Mouse (Mus musculus): ENCODE results near the gene Gm20388. TPM values are rescaled to one million over a fixed set of nuclear protein-coding genes. Genes with fewer than 3 reads are reported as not detected.

The Gm20388 gene
- polyA plus RNA-seq, 1 experiment: 10.6 TPM

- 81% methylated on average over 6 of the region's 6 CpGs for WGBS
- Histone ChIP-seq H3K4me1 (ENCODE audit: control insufficient read depth, insufficient read depth, low read length) (peaks cover 8% of the 10 kb centered on the region), H3K27ac (ENCODE audit: control insufficient read depth, insufficient read depth, low read depth, low read length, poor library complexity) (no peak overlapping the region), H3K4me3 (replicated peaks; ENCODE audit: control insufficient read depth, low read depth, low read length) (no peak overlapping the region)
- TF ChIP-seq POLR2A (IDR thresholded peaks at IDR 0.05; ENCODE audit: borderline replicate concordance, control insufficient read depth, low read depth, low read length) (no peak), CTCF (IDR thresholded peaks at IDR 0.05; ENCODE audit: control insufficient read depth, insufficient read depth, low read length) (no peak)
These were observed 549.7 kb downstream of the Gm20388 start for GRCm38 (mm10) chr8:120460375-120460774.

GRCm38 (mm10) chr8:120462119-120462551 lies 551.5 kb downstream of the Gm20388 start:
- TF ChIP-seq CTCF (IDR thresholded peaks at IDR 0.05; ENCODE audit: control insufficient read depth, insufficient read depth, low read length): no peak
- no peak for TF ChIP-seq POLR2A (IDR thresholded peaks at IDR 0.05; ENCODE audit: borderline replicate concordance, control insufficient read depth, low read depth, low read length)
- Histone ChIP-seq H3K4me3 (replicated peaks; ENCODE audit: control insufficient read depth, low read depth, low read length) (no peak overlapping the region), H3K27ac (ENCODE audit: control insufficient read depth, insufficient read depth, low read depth, low read length, poor library complexity) (no peak overlapping the region), H3K4me1 (ENCODE audit: control insufficient read depth, insufficient read depth, low read length) (no peaks in the 10 kb centered on the region)
- 69% methylated on average over 15 of the region's 15 CpGs for WGBS

- no peak overlapping the region for H3K27ac ChIP-seq (ENCODE audit: control insufficient read depth, insufficient read depth, low read depth, low read length, poor library complexity)
- TF ChIP-seq CTCF (IDR thresholded peaks at IDR 0.05; ENCODE audit: control insufficient read depth, insufficient read depth, low read length) (no peak), POLR2A (IDR thresholded peaks at IDR 0.05; ENCODE audit: borderline replicate concordance, control insufficient read depth, low read depth, low read length) (no peak)
- WGBS: 79% methylated on average over 6 of the region's 6 CpGs
- no peaks in the 10 kb centered on the region for H3K4me1 ChIP-seq (ENCODE audit: control insufficient read depth, insufficient read depth, low read length)
- H3K4me3 ChIP-seq (replicated peaks; ENCODE audit: control insufficient read depth, low read depth, low read length): no peak overlapping the region
These were observed 552.0 kb downstream of the Gm20388 start for GRCm38 (mm10) chr8:120462611-120463010.

GRCm38 (mm10) chr8:120463918-120464584 lies 553.4 kb downstream of the Gm20388 start:
- no peak overlapping the region for H3K27ac ChIP-seq (ENCODE audit: control insufficient read depth, insufficient read depth, low read depth, low read length, poor library complexity)
- TF ChIP-seq POLR2A (IDR thresholded peaks at IDR 0.05; ENCODE audit: borderline replicate concordance, control insufficient read depth, low read depth, low read length): no peak
- TF ChIP-seq CTCF (IDR thresholded peaks at IDR 0.05; ENCODE audit: control insufficient read depth, insufficient read depth, low read length): no peak
- H3K4me1 ChIP-seq (ENCODE audit: control insufficient read depth, insufficient read depth, low read length): no peaks in the 10 kb centered on the region
- 76% methylated on average over 9 of the region's 9 CpGs for WGBS
- no peak overlapping the region for H3K4me3 ChIP-seq (replicated peaks; ENCODE audit: control insufficient read depth, low read depth, low read length)

- H3K4me1 ChIP-seq (ENCODE audit: control insufficient read depth, insufficient read depth, low read length): no peaks in the 10 kb centered on the region
- H3K4me3 ChIP-seq (replicated peaks; ENCODE audit: control insufficient read depth, low read depth, low read length): no peak overlapping the region
- H3K27ac ChIP-seq (ENCODE audit: control insufficient read depth, insufficient read depth, low read depth, low read length, poor library complexity): no peak overlapping the region
- TF ChIP-seq POLR2A (IDR thresholded peaks at IDR 0.05; ENCODE audit: borderline replicate concordance, control insufficient read depth, low read depth, low read length) (no peak), CTCF (IDR thresholded peaks at IDR 0.05; ENCODE audit: control insufficient read depth, insufficient read depth, low read length) (no peak)
- WGBS: 84% methylated on average over 4 of the region's 4 CpGs
These were observed 553.9 kb downstream of the Gm20388 start for GRCm38 (mm10) chr8:120464585-120464937.

GRCm38 (mm10) chr8:120465710-120466109 lies 555.1 kb downstream of the Gm20388 start:
- no peaks in the 10 kb centered on the region for H3K4me1 ChIP-seq (ENCODE audit: control insufficient read depth, insufficient read depth, low read length)
- H3K27ac ChIP-seq (ENCODE audit: control insufficient read depth, insufficient read depth, low read depth, low read length, poor library complexity): no peak overlapping the region
- no peak for TF ChIP-seq CTCF (IDR thresholded peaks at IDR 0.05; ENCODE audit: control insufficient read depth, insufficient read depth, low read length)
- TF ChIP-seq POLR2A (IDR thresholded peaks at IDR 0.05; ENCODE audit: borderline replicate concordance, control insufficient read depth, low read depth, low read length): no peak
- H3K4me3 ChIP-seq (replicated peaks; ENCODE audit: control insufficient read depth, low read depth, low read length): no peak overlapping the region
- 72% methylated on average over 8 of the region's 8 CpGs for WGBS

GRCm38 (mm10) chr8:120466266-120466665 lies 555.6 kb downstream of the Gm20388 start:
- no peak overlapping the region for H3K27ac ChIP-seq (ENCODE audit: control insufficient read depth, insufficient read depth, low read depth, low read length, poor library complexity)
- TF ChIP-seq POLR2A (IDR thresholded peaks at IDR 0.05; ENCODE audit: borderline replicate concordance, control insufficient read depth, low read depth, low read length): no peak
- TF ChIP-seq CTCF (IDR thresholded peaks at IDR 0.05; ENCODE audit: control insufficient read depth, insufficient read depth, low read length): no peak
- H3K4me3 ChIP-seq (replicated peaks; ENCODE audit: control insufficient read depth, low read depth, low read length): no peak overlapping the region
- H3K4me1 ChIP-seq (ENCODE audit: control insufficient read depth, insufficient read depth, low read length): no peaks in the 10 kb centered on the region
- 57% methylated on average over 10 of the region's 10 CpGs for WGBS

- TF ChIP-seq POLR2A (IDR thresholded peaks at IDR 0.05; ENCODE audit: borderline replicate concordance, control insufficient read depth, low read depth, low read length) (no peak), CTCF (IDR thresholded peaks at IDR 0.05; ENCODE audit: control insufficient read depth, insufficient read depth, low read length) (no peak)
- Histone ChIP-seq H3K27ac (ENCODE audit: control insufficient read depth, insufficient read depth, low read depth, low read length, poor library complexity) (no peak overlapping the region), H3K4me1 (ENCODE audit: control insufficient read depth, insufficient read depth, low read length) (no peaks in the 10 kb centered on the region), H3K4me3 (replicated peaks; ENCODE audit: control insufficient read depth, low read depth, low read length) (no peak overlapping the region)
- 85% methylated on average over 7 of the region's 7 CpGs for WGBS
These were observed 557.0 kb downstream of the Gm20388 start for GRCm38 (mm10) chr8:120467598-120467997.

- no peak for TF ChIP-seq POLR2A (IDR thresholded peaks at IDR 0.05; ENCODE audit: borderline replicate concordance, control insufficient read depth, low read depth, low read length)
- TF ChIP-seq CTCF (IDR thresholded peaks at IDR 0.05; ENCODE audit: control insufficient read depth, insufficient read depth, low read length): no peak
- Histone ChIP-seq H3K4me3 (replicated peaks; ENCODE audit: control insufficient read depth, low read depth, low read length) (no peak overlapping the region), H3K4me1 (ENCODE audit: control insufficient read depth, insufficient read depth, low read length) (peaks cover 6% of the 10 kb centered on the region; the same call in 1 of the 2 replicates), H3K27ac (ENCODE audit: control insufficient read depth, insufficient read depth, low read depth, low read length, poor library complexity) (no peak overlapping the region)
- 64% methylated on average over 12 of the region's 12 CpGs for WGBS
These were observed 559.5 kb downstream of the Gm20388 start for GRCm38 (mm10) chr8:120470170-120470569.

Measured in bone marrow, adult 2 months (tissue).